Mouse (Mus musculus): ENCODE measurements at regions not wholly inside any gene's neighbourhood (a gene's known extent, or its start where the extent isn't known, plus 50 kb on each side); places are given as distances from the start of the nearest gene placed in this dataset.

- in situ Hi-C loops (cut with MboI; ENCODE audit: unreplicated experiment in 2 of 2): loop anchor here in 1 of 2 experiments (5.0 kb wide), 1 partner anchor 110 kb away; no protein-coding TSS in a partner anchor
Measured at GRCm38 (mm10) chr4:107736866-107737265, 52.8 kb upstream of the Dmrtb1 start.

GRCm38 (mm10) chr4:107737907-107738306 lies 53.9 kb upstream of the Dmrtb1 start:
- in situ Hi-C loops (cut with MboI; ENCODE audit: unreplicated experiment in 2 of 2): loop anchor here in 1 of 2 experiments (5.0 kb wide), 1 partner anchor 109 kb away; no protein-coding TSS in a partner anchor

- in situ Hi-C loops (cut with MboI; ENCODE audit: unreplicated experiment in 2 of 2): loop anchor here in 1 of 2 experiments (5.0 kb wide), 1 partner anchor 109 kb away; no protein-coding TSS in a partner anchor
Measured at GRCm38 (mm10) chr4:107738776-107739175, 54.7 kb upstream of the Dmrtb1 start.

- in situ Hi-C loops (cut with MboI; ENCODE audit: unreplicated experiment in 2 of 2): loop anchor here (5.0 kb wide), 2 partner anchors 102 to 107 kb away; no protein-coding TSS in a partner anchor
Measured at GRCm38 (mm10) chr4:107739789-107740405, 55.9 kb upstream of the Dmrtb1 start.

GRCm38 (mm10) chr4:107743646-107744045 lies 58.4 kb upstream of the Lrp8 start:
- in situ Hi-C loops (cut with MboI; ENCODE audit: unreplicated experiment in 2 of 2): loop anchor here in 1 of 2 experiments (5.0 kb wide), 1 partner anchor 99 kb away; no protein-coding TSS in a partner anchor

GRCm38 (mm10) chr4:107746366-107746765 lies 55.7 kb upstream of the Lrp8 start:
- in situ Hi-C loops (cut with MboI; ENCODE audit: unreplicated experiment in 2 of 2): no loop called here

DNA sequence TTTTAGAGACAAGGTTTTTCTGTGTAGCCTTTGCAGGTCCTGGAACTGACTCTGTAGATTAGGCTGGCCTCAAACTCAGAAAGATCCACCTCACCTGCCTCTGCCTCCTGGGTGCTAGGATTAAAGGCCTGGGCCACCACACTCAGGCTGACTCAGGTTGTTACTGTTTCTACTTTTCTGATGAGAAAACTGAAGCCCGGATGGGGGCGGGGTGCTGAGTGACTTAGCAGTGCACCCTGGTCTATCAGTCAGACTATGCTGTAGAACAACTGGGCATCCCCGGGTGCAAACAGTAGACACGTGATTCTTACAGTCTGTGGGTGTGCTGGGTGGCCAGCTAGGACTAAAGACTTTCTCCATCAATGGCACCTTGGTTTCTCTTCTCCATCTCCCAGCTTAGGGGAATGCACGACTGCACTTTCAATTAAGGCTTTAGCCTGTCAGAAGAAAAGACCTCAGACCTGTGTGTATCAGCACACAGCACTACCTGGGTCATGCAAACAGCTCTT lies 55.1 kb upstream of the Lrp8 start:
- in situ Hi-C loops (cut with MboI; ENCODE audit: unreplicated experiment in 2 of 2): no loop called here

DNA sequence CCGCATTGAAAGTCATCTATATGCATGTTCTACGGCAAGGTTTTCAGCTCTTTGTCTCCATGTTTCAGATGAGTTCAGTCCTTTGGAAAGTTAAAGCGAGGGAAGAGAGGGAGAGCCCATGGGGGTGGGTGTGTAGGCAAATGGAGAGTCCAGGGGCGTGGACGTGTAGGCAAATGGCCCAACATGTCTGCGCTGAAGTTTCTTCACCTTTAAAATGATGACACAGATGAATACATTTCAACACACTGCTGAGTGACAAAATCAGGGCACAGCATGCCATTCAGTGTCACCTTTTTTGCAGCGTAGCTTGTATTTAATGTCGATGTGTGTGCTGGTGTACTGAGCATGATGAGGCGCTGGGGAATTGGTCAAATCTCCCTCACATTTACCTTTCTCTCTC lies 54.6 kb upstream of the Lrp8 start:
- in situ Hi-C loops (cut with MboI; ENCODE audit: unreplicated experiment in 2 of 2): no loop called here

DNA sequence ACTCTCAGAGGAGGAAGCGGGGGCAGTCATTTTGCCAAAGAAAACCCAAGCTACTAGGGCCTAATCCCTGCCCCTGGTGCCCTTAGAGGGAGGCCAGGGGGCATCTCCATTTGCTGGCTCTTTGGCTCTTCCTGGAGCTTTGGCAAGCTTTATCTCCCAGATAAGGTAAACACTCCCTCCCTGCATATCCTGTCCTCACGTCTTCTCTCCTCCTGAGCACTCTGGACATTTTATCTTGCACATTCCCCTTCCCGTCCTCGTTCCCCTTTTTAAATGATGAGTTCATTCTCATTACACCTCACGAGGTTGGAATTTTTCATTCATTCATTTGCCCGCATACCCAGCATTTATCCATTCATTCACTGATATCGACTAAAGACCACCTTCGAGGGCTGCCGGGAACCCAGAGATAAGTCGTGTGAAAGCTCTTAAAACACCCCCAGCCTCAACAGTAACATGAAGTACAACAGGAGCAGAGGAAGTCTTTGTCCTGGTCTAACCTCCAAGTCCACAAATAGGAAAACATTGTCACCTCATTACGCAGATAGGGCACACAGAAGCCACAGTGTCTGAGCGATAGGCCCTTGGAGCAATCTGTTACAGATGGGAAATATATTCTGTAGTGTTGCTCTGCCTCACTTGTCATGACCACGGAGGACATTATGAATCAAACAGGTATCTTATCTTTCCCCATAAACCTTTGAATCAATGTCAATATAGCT lies 54.0 kb upstream of the Lrp8 start:
- in situ Hi-C loops (cut with MboI; ENCODE audit: unreplicated experiment in 2 of 2): no loop called here

DNA sequence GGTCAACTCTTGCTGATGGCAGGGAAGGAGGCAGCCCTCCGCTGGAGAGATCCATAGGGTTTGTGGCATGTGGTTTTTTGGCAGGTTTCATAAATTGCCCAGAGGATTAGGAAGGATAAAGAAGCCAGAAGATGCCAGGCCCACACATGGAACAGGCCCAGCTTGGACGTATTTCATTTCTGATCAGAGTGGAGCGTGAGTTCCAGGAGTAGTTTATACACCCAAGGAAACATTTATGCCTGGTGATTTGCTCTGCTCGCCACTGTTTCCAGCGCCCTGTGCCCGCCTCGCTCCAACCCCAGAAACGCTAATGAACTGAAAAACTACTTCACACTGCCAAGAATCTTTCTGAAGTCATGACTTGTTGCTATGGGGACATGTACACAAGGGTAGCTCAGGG lies 53.0 kb upstream of the Lrp8 start:
- in situ Hi-C loops (cut with MboI; ENCODE audit: unreplicated experiment in 2 of 2): no loop called here

DNA sequence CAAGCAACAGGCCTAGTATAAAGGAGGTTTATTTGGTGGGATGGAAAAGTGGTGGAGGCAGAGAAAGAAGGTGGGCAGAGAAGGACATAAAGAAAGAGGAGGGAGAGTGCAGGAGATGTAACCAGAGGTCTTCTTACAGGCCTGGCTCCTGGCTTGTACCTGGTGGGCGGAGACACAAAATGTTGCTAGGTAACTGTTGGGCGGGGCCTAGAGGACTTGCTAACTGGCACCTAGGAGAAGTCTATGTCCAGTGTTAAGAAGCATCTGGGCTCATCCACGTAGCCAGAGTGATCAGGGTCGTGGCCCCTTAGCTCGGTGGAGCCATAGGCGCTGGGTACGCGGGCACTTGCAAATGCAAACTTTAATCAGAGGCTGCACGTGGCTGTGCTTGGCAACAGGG lies 52.0 kb upstream of the Lrp8 start:
- in situ Hi-C loops (cut with MboI; ENCODE audit: unreplicated experiment in 2 of 2): no loop called here

Measured in v-Abl transformed pro-B cells (cell line).